Mouse (Mus musculus) urinary bladder, postnatal 10 days (tissue): ENCODE data around the gene Col24a1.

Source experiments
- DNase-seq: peaks from one replicate; pipeline ENCODE4 v3.0.0; 2022; ENCODE audit warnings: low spot score

The Col24a1 gene

DNA sequence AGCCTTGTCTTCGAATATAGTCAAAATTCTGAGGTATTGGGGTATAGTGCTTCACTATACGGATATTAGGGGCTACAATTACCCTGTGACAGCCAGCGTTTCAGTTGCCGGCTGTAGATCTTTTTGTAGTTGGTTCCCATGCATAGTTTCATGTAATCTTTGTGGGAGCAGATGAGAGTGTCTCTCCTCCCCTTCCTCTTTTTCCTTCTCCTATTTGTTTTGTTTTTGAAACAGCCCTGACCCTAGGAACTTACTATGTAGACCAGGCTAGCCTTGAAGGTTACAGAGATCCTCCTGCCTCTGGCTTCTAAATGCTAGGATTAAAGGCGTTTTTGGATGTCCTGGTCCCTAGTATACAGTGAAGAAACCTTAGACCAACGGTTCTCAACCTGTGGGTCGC is 283.1 kb downstream of the Col24a1 start:
- no peak for DNase-seq

DNA sequence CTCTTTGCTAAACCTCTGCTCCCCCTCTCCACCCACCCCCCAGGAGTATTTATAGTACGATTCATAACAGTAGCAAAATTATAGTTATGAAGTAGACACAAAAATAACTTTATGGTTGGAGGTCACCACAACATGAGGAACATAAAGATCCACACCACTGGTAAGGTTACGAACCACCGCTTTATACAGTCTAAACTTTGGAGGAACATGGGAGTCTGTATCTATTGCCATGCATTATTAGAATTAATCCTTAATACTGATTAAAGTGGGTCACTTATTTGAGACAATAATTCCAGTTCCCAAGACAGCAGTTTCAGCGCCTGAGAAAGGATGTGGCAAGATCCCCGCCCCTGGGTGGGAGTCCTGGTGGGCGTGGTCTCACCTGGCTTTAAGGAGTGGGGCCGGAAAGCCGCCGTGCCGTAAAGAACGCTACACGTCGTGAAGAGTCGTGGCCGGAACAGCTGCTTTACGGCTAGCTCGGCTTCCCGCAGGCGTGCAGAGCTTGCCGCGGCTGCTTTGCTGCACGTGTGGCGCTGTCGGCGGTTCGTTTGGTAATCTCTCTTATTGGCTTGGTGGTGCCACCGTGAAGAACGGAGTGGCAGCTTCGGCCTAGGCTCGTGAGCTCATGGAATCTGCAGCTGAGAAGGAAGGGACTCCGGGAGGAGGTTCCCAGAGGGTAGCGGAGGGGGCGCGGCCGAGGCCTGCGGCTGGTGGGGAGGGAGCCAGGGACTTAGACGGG is 283.6 kb downstream of the Col24a1 start, which contains the start of gene Znhit6:
Znhit6 (plus strand) TSS at position 463 of the 739 bp plus-strand sequence.
- DNase-seq = peak; percentile 83

DNA sequence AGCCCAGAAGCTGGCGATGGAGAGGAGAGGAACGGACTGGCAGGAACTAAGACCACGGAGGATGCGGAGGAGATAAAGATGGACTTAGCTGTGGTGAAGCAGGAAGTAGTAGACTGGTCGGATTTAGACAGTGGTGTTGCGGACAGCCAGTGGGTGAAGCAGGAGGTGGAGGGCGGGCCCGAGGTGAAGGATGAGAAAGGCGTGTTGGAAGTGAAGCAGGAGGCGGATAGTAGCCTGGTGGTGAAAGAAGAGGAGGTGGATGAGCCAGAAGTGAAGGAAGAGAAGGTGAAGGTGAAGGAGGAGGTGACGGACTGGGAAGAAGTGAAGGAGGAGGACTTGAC is 284.2 kb downstream of the Col24a1 start:
- no peak for DNase-seq

DNA sequence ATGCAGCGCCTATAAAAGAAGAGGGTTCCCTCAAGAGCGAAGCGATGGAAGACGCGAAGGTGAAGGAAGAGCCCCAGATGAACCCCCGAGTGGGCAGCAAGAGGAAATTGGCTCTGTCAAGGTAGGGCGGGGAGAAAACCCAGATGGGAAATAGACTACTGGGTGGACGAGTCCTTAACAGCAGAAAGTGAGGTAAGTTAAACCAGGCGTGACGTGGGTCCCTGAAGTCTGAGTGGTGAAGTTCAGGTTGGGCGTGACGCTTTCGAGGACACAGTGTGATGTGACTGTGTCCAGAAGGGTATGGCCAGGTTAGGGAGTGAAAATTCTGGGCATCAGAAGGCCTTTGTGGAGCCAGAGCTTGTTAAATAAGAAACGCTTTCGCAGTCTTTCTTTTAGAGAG is 284.6 kb downstream of the Col24a1 start:
- no peak for DNase-seq

DNA sequence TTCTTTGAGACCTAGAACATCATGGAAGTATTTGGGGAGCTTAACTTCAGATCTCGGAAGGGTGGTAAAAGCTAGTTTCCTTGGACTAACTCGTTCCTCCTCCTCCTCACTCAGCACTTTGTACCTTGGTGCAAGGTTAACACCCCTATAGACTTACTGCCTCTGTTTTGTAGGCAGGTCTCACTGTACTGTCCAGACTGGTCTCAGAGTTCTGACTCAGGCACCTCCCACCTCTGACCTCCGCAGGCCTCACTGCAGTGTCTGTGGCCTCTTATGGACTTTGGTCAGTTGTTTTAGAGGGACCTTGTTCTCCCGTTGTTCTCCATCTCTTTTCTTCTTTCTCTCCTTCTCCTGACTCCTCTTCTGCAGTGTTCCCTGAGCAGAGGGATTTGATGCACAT is 290.8 kb downstream of the Col24a1 start:
- no peak for DNase-seq

DNA sequence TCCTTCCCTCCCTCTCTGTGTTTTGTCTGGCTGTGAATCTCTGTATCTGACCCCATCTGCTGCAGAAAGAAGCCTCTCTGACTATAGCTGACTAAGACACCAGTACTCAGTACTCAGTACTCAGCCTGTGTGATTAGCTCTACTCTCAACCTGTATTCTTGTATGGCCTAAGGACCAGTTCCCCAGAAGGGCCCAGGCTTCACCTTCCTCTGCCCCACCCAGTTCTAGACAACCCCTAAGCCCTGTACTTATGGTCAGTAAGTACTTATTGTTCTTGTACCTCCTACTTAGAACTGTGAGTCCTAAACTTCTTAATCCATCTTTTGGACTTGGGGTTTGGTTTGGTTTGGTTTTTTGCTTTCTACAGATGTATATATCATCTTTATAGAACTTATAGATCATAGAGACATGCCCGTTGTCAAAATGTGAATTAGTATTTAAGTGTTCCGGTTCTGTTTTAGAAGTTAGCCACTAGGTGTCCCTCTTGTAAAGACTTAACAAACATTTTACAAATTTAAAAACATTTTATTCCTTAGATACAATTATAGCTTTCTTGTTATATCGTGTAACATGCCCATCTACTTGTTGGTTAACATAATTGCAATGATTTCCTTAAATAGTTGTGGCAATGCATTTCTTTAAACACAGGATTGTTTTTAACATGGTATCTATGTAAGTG is 291.4 kb downstream of the Col24a1 start:
- no peak for DNase-seq

DNA sequence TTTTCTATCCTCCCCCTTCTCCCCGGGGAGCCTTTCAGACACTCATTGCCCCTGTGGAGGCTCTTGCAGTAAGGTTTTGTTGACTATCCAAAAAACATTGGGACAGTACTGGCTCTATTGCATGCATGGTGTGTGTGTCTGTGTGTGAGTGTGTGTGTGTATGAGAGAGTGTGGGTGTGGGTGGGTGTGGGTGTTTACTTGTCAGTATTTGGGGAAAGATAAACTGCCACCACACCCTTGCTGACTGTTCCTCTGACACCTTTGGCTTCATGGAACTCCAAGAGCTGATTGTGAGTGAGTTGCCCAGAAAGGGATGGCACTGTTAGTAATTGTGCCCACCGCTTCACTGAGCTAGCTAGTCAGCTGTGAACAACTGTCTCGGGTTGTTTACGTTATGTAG is 298.3 kb downstream of the Col24a1 start:
- no peak for DNase-seq

- DNase-seq = no peak
Observed at GRCm38 (mm10) chr3:145591841-145592542, 299.7 kb downstream of the Col24a1 start.

GRCm38 (mm10) chr3:145595354-145595753 is 303.1 kb downstream of the Col24a1 start:
- DNase-seq = no peak

- DNase-seq = no peak
Observed at GRCm38 (mm10) chr3:145599059-145599458, 306.8 kb downstream of the Col24a1 start.

DNA sequence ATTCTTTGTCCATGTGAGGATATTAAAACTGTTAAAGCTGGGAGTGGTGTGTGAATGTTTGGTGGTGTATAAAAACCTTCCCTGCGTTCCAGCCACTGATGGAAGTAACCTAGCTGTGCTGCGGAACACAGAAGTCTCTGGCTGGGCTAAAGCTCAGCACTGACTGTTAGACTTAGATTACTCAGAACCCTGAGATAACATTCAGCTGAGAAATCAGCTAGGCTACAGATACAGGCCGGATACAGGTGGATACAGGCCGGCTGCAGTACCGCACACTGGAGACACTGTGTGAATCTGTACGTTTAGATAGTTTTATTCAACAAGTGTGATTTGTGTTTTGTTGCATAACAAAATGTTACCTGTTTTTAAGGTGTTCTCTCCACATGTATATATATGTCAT is 308.5 kb downstream of the Col24a1 start:
- no peak for DNase-seq

DNA sequence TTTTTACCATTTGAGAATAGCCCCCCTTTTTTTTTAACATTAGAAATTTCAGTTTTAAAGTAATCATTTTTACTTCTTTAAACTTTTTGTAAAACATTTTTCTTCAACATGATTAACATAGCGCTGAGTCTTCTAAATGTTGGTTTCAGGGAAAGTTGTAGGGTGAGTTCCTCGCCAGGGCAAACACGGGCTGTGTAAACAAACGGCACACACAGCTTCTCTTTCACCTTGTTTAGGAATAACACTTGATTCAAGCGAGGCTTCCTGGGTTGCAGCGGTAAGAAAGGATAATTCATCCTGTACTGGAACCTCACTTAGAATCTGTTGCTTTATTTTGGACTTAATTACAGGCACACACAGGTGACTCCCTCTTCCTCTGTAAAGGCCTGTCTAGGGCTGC is 309.1 kb downstream of the Col24a1 start:
- no peak for DNase-seq
